Mouse (Mus musculus) spleen, adult 12 weeks (tissue): Measurements from ENCODE around the gene Evc2.

Experiments used
- DNase-seq: peaks from one replicate; pipeline ENCODE4 v3.0.0; 2022; ENCODE audit warnings: low spot score

Evc2 gene

GRCm38 (mm10) chr5:37338288-37338687, at the start of gene Evc2:
Evc2 (plus strand) TSS chr5:37338499.
- no peak for DNase-seq

DNA sequence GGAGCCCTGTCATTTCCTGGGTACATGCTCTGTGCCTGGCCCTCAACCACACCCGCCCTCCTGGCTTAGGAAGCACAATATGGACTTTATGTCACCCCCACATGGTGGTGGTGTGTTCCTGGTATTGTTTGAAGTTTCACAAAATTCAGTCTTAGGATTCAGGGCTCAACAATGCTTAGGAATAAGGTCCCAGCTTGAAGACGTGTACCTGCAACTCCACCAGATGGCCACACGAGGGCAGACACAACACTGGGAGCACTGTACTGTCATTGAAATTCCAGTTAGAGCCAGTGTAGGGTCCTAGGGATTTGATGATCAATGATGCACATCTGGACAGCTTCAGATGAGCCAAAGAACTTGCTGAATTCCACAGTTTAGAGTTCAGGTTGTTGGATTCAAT, 49.1 kb upstream of the Evc2 start:
- no peak for DNase-seq

GRCm38 (mm10) chr5:37290983-37291382, 47.3 kb upstream of the Evc2 start:
- DNase-seq: no peak

GRCm38 (mm10) chr5:37296717-37297116, 41.6 kb upstream of the Evc2 start:
- DNase-seq: no peak

GRCm38 (mm10) chr5:37298370-37298769, 39.9 kb upstream of the Evc2 start:
- no peak for DNase-seq

GRCm38 (mm10) chr5:37310026-37310425, 28.3 kb upstream of the Evc2 start:
- no peak for DNase-seq

- no peak for DNase-seq
Measured at GRCm38 (mm10) chr5:37312980-37313722, 25.1 kb upstream of the Evc2 start.

GRCm38 (mm10) chr5:37318715-37319114, 19.6 kb upstream of the Evc2 start:
- DNase-seq: no peak

DNA sequence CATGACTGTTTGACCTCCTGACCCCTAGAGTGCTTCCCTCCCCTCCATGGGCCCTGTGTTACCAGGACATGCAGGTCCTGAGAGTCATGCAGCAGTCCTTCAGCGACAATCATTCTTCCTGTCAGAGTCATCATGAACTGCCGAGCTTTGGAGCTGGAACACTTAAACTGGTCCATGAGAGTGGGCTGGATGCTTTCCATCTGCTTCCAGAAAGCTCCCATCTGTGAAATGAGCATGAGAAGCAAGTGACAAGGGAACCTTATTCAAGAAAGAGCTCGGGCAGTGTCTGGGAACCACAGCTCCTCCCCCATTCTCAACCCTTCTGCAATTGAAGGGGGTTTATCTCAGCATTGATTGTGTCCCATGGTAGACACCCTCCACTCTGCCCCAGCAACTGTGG, 18.1 kb upstream of the Evc2 start:
- DNase-seq: no peak

DNA sequence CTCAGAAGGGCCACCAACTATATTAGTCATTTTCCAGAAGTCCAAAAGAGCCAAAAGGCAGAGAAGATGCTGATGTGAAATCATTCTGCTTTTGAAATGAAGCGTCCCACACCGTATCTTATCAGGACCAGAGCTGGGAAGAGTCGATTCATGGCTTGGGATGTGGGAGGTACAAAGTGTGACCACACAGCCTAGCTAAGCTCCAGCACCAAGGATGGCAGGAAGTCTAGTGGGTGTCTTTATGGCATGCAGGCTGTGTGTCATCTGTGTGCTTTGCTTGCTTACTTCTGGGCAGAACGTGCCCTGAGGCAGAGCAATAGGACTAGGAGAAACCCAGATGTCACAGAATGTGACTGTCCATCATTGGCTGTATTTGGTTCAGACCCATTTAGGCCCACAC, 17.5 kb upstream of the Evc2 start:
- no peak for DNase-seq

- DNase-seq: no peak
Measured at GRCm38 (mm10) chr5:37326675-37327074, 11.6 kb upstream of the Evc2 start.

DNA sequence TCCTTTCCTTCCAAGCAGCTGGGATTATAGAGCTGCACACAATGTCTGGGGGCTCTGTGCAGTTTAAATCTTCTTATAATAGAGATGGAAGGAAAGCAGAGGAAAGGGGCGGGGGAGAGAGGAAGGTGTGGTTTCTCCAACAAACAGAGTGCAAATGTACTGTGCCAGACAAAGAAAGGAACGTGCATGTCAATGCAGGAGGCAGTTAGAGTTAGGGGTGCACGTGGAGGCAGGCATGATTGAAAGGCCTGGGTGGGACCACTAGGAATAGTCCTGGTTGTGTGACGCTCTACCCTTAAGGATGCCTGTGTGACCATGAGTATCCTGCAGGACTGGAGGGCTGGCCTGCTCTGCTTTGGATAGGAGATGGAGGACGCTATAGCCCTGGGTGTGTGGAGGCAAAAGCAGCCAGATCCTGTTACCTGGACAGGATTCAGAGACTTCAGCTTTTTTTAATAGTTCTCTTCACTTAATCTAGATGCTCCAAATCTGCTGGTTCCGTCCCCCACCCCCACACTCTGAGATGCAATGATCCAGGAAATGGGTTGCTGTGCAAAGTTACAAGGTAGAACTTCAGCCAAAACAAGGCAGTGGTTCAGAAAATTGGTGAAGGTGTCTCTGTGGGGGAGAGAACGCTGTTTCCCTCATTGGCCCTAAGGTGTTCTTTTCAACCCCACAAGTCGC, 7.7 kb upstream of the Evc2 start:
- no peak for DNase-seq

DNA sequence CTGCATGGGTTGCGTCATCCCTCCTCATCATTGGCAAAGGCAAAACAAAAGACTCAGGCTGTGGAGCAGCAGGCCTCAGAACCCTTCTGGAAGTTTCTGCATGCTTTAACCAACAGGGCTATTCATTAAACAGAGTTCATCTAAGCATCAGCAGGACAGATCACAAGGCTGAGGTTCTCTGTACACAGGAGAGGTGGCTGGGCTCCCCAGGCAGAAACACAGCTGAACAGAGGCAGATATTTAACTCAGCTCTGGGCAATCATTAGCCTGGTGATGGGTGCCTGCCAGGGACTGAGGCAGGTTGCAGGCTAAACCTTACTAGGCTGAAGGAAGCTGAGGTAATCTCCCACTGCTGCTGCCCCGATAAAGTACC, 7.2 kb upstream of the Evc2 start:
- DNase-seq: no peak

- no peak for DNase-seq
Measured at GRCm38 (mm10) chr5:37332066-37332465, 6.2 kb upstream of the Evc2 start.

GRCm38 (mm10) chr5:37335061-37335460, 3.2 kb upstream of the Evc2 start:
- no peak for DNase-seq

- no peak for DNase-seq
Measured at GRCm38 (mm10) chr5:37336485-37337105, 1.7 kb upstream of the Evc2 start, which contains the start of gene Evc. Evc (minus strand) TSS chr5:37336894.

- no peak for DNase-seq
Measured at GRCm38 (mm10) chr5:37337696-37338095, 603 bp upstream of the Evc2 start.

- no peak for DNase-seq
Measured at GRCm38 (mm10) chr5:37343962-37344361, 5.7 kb downstream of the Evc2 start.

GRCm38 (mm10) chr5:37351791-37352190, 13.5 kb downstream of the Evc2 start:
- DNase-seq: no peak

- no peak for DNase-seq
Measured at GRCm38 (mm10) chr5:37354385-37354784, 16.1 kb downstream of the Evc2 start.

DNA sequence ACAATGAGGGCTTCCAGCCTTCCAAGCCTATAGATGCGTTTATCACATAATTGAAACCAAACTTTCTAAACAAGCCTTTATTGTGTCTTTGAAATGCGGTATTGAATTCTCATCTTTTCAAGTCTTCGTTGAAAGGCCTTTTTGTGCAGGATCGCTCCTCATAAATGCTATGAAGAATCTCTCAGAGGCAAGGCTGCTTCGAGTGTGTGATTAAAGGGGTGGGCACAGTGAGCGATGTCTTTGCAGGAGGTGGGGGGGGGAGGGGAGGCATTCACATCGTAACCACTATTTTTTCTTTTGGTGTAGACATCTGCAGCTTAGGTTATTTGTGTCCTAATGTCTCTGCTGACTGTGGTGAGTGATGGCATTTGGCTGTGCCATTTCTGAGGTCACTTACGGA, 17.7 kb downstream of the Evc2 start:
- DNase-seq: no peak

DNA sequence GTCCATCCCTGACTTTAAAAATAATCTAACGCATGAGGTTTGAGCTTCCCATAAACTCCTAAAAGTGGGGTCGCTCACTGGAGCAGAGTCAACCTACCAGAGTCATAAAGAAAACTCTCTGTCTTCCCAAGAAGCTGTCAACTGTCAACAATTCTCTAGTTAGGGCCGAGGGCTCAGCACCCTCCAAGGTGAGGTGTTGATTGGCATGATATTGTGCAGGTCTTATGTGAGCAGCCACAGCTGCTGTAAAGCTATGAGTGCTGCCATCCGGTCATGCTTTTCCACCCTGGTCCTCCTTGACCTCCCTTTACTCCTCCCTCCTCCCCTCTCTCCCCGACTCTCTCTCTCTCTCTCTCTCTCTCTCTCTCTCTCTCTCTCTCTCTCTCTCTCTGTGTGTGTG, 24.3 kb downstream of the Evc2 start:
- DNase-seq: no peak

DNA sequence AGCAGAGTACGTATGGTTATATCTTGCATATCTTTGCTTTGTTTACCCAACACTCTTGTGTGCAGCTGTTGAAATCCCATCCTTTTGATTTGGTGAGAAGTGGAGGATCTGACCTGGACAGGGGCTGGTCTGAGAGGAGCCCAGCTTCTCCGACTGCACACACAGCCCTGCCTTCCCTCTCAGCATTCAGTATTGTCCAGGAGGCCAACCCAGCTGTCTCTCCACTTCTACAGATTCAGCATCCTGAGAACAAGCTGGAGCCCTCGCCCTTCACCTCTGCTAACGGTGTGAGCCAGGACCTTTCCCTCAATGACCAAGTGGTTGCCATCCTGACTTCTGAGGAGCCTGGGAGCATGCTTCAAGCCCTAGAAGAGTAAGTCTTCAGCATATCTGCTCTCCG, 25.0 kb downstream of the Evc2 start:
- no peak for DNase-seq
